Mouse (Mus musculus) small intestine, adult 2 months (tissue): ENCODE measurements at regions not wholly inside any gene's neighbourhood (a gene's known extent, or its start where the extent isn't known, plus 50 kb on each side); places are given as distances from the start of the nearest gene placed in this dataset.

Source experiments
- CTCF ChIP-seq: fragments of 200-500 bp; IDR thresholded peaks from 2 replicates; pipeline ENCODE4 v1.5.1; 2012; ENCODE audit warnings: low read depth, mild to moderate bottlenecking, control low read depth, inconsistent platforms, low read length, moderate library complexity, mixed read lengths; ENCODE audit not compliant: insufficient replicate concordance, insufficient read length; ENCODE audit errors: extremely low read depth
- POLR2A ChIP-seq: fragments of 200-500 bp; IDR thresholded peaks from 2 replicates; pipeline ENCODE4 v1.6.1; 2012; ENCODE audit warnings: low read depth, mild to moderate bottlenecking, control low read depth, inconsistent platforms, low read length, moderate library complexity

GRCm38 (mm10) chr10:44796205-44796604 lies 267.9 kb upstream of the Prdm1 start:
- TF ChIP-seq CTCF (no peak), POLR2A (no peak)
